Mouse (Mus musculus): ENCODE measurements around the gene Foxk2.

GRCm38 (mm10) chr11:121328206-121328605 is 68.4 kb downstream of the Foxk2 start:
- TF ChIP-seq POLR2A (IDR thresholded peaks at IDR 0.05; ENCODE audit: borderline replicate concordance, control insufficient read depth, low read depth, low read length) = no peak
- TF ChIP-seq CTCF (IDR thresholded peaks at IDR 0.05; ENCODE audit: control insufficient read depth, insufficient read depth, low read length) = no peak

Data from bone marrow, adult 2 months (tissue).